In genomic region chr12:105341523-105341922, GRCm38 (mm10) we compare ENCODE assay signal across 33 mouse cellular contexts. TPM values are rescaled to one million over a fixed set of nuclear protein-coding genes. Genes with fewer than 3 reads are reported as not detected.
DNase-seq lines count a peak whose midpoint lies in the region; ATAC-seq lines count a peak whose summit lies in the region.
"Had no signal": no experiment of that assay in that cellular context is flagged by ENCODE, and none has a peak within 500 bp of the region (broad histone marks: within the 10 kb centered on the region; RNA-seq: fewer than 3 reads in every experiment).

No protein-coding gene starts in this region.

- no peaks in the 10 kb centered on the region for H3K4me1 ChIP-seq in kidney, embryonic 14.5 days (ENCODE audit: control insufficient read depth, insufficient read depth, low read length)
- H3K4me1 ChIP-seq: liver, embryonic 15.5 days; stomach, embryonic 15.5 days had no signal

- H3K9ac ChIP-seq in kidney, embryonic 14.5 days (ENCODE audit: low read depth, low read length) = no peak overlapping the region
- H3K9ac ChIP-seq: embryonic facial prominence, embryonic 13.5 days; forebrain, embryonic 15.5 days; hindbrain, embryonic 15.5 days; limb, embryonic 12.5 days; liver, embryonic 15.5 days; lung, embryonic 14.5 days; midbrain, embryonic 15.5 days; neural tube, embryonic 15.5 days; stomach, embryonic 15.5 days had no signal

- no peak overlapping the region for H3K27ac ChIP-seq in kidney, embryonic 14.5 days (ENCODE audit: low read depth, low read length)
- H3K27ac ChIP-seq: embryonic facial prominence, embryonic 13.5 days; forebrain, embryonic 10.5 days; forebrain, embryonic 15.5 days; gastrocnemius, adult 2 months; hindbrain, embryonic 10.5 days; hindbrain, embryonic 15.5 days; left cerebral cortex, adult 2 months; limb, embryonic 12.5 days; liver, embryonic 15.5 days; midbrain, embryonic 10.5 days; midbrain, embryonic 15.5 days; neural tube, embryonic 15.5 days; stomach, embryonic 15.5 days had no signal

- no peak overlapping the region for H3K4me2 ChIP-seq in kidney, embryonic 14.5 days (replicated peaks; ENCODE audit: low read depth, low read length)
- H3K4me2 ChIP-seq: embryonic facial prominence, embryonic 13.5 days; forebrain, embryonic 15.5 days; hindbrain, embryonic 15.5 days; limb, embryonic 12.5 days; liver, embryonic 15.5 days; lung, embryonic 14.5 days; midbrain, embryonic 15.5 days; neural tube, embryonic 15.5 days; stomach, embryonic 15.5 days had no signal

- no peaks in the 10 kb centered on the region for H3K9me3 ChIP-seq in kidney, embryonic 14.5 days (ENCODE audit: control insufficient read depth, low read length)
- H3K9me3 ChIP-seq: embryonic facial prominence, embryonic 13.5 days; forebrain, embryonic 10.5 days; forebrain, embryonic 15.5 days; hindbrain, embryonic 10.5 days; hindbrain, embryonic 15.5 days; limb, embryonic 12.5 days; liver, embryonic 15.5 days; midbrain, embryonic 10.5 days; midbrain, embryonic 15.5 days; neural tube, embryonic 15.5 days; stomach, embryonic 15.5 days had no signal

- DNase-seq in cerebellum, adult 8-10 months = peak; percentile 20
- no peak for DNase-seq in cerebellum, adult 11 months
- DNase-seq in kidney, adult 11 months = peak; percentile 84
- DNase-seq in kidney, postnatal 10 days = peak; percentile 19
- DNase-seq: adrenal gland, postnatal 14 days; gastrocnemius, adult 2 months; gastrocnemius, postnatal 36 days; heart, postnatal 14 days; lung, embryonic 14.5 days; lung, postnatal 14 days; retina, postnatal 1 day; right cerebral cortex, postnatal 25 days had no signal

- WGBS in kidney, embryonic 14.5 days = 58% methylated on average over 9 of the region's 9 CpGs

- H3K36me3 ChIP-seq in kidney, embryonic 14.5 days (ENCODE audit: control insufficient read depth, insufficient read depth, low read length) = no peaks in the 10 kb centered on the region
- H3K36me3 ChIP-seq: embryonic facial prominence, embryonic 13.5 days; forebrain, embryonic 10.5 days; forebrain, embryonic 15.5 days; hindbrain, embryonic 10.5 days; hindbrain, embryonic 15.5 days; limb, embryonic 12.5 days; liver, embryonic 15.5 days; midbrain, embryonic 10.5 days; midbrain, embryonic 15.5 days; neural tube, embryonic 15.5 days; stomach, embryonic 15.5 days had no signal

- peaks cover 21% of the 10 kb centered on the region for H3K27me3 ChIP-seq in kidney, embryonic 14.5 days (ENCODE audit: control insufficient read depth, insufficient read depth, low read length)
- H3K27me3 ChIP-seq: forebrain, embryonic 15.5 days; hindbrain, embryonic 15.5 days; midbrain, embryonic 15.5 days had no signal

- no peak for ATAC-seq in kidney, embryonic 14.5 days (ENCODE audit: low FRiP score, low TSS enrichment)
- ATAC-seq in megakaryocyte progenitor cell, adult 5-6 weeks (replicated peaks; ENCODE audit: poor library complexity) = no peak
- ATAC-seq in granulocyte monocyte progenitor cell, adult 5-6 weeks (replicated peaks; ENCODE audit: poor library complexity, severe bottlenecking) = no peak
- ATAC-seq: forebrain, embryonic 15.5 days; inflammation-experienced regulatory T-cells, adult 6 months; midbrain, embryonic 15.5 days had no signal

- H3K4me3 ChIP-seq in kidney, embryonic 14.5 days (ENCODE audit: low read length) = no peak overlapping the region
- H3K4me3 ChIP-seq: embryonic facial prominence, embryonic 13.5 days; forebrain, embryonic 10.5 days; forebrain, embryonic 15.5 days; gastrocnemius, adult 2 months; hindbrain, embryonic 10.5 days; hindbrain, embryonic 15.5 days; left cerebral cortex, adult 2 months; limb, embryonic 12.5 days; liver, embryonic 15.5 days; midbrain, embryonic 10.5 days; midbrain, embryonic 15.5 days; neural tube, embryonic 15.5 days; stomach, embryonic 15.5 days had no signal

RNA-seq across cellular contexts. Expression of gene Tunar, which starts 7.9 kb away (rescaled TPM):
- polyA plus RNA-seq in kidney, embryonic 14.5 days (2014; fragmentation: Nextera tagmentation; extraction: Ambion mirVana) = 0.09 and 0.10 TPM in 2 replicates
- total RNA-seq in megakaryocyte progenitor cell, adult 5-6 weeks (2015) = not detected in 2 replicates
- not detected in 2 replicates for total RNA-seq in megakaryocyte progenitor cell, adult 5-6 weeks (2017)
- not detected in 2 replicates for total RNA-seq in granulocyte monocyte progenitor cell, adult 5-6 weeks (2014; fragmentation: Nextera tagmentation)
- not detected in 2 replicates for total RNA-seq in granulocyte monocyte progenitor cell, adult 5-6 weeks (2017)
- total RNA-seq: CH12.LX; common myeloid progenitor, adult 5-6 weeks; gastrocnemius, adult 2 months; gastrocnemius, postnatal 36 days; heart, postnatal 14 days; liver, adult 2 months had no signal
- polyA plus RNA-seq: C2C12; heart, embryonic 14.5 days; inflammation-experienced regulatory T-cells, adult 6 months; liver, adult 2 months had no signal
